Mouse (Mus musculus) spleen, postnatal 14 days (tissue): ENCODE data around the gene Olfr503.
"Not testable (repeated sequence)": the region's sequence is repeated elsewhere in the genome, so short reads cannot be mapped to it uniquely, and the experiment has no call there.

Source experiments
- DNase-seq, 2 experiments: peaks; one replicate each; pipeline ENCODE4 v3.0.0; 2021 to 2022; ENCODE audit warnings: low spot score in 2 of 2

The Olfr503 gene

DNA sequence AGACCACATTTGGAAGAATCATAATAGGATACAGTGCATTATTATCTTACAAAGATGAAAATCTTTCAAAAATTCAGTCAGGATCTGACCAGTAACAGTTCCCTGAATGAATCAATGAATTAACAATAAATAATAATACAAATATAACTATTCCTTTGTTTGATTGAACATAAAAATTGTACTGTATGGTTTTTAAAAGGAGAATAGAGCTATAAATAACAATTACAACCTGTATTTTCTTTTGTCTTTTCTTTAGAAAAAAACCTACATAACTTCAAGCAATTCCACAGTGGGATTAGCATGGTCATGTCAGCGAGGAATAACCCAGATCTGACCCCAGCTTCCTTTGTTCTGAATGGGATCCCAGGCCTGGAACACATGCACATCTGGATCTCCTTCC lies at the start of gene Olfr503:
Olfr503 (plus strand) TSS at position 301 of the 400 bp plus-strand sequence.
- not testable (repeated sequence) for DNase-seq

DNA sequence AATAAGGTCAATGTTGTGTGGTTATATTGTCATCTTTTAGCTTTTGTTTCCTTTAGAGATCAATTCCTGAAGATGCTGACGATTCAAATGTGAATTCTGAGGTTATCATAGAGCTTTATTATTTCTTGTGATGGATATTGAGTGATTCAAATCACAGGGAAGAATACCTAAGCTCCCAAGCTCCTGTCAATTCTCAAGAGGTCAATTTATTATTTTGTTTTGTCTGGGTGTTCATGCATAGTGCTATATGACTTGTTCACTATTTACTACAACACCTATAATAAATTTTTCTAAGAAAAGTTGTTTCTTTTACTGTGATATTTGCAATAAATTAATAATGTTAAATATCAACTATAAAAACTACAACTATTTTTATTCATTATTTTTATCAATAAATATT lies 19.4 kb upstream of the Olfr503 start, which contains the start of gene Olfr502:
Olfr502 (minus strand) TSS at position 101 of the 400 bp plus-strand sequence.
- DNase-seq: no peak

DNA sequence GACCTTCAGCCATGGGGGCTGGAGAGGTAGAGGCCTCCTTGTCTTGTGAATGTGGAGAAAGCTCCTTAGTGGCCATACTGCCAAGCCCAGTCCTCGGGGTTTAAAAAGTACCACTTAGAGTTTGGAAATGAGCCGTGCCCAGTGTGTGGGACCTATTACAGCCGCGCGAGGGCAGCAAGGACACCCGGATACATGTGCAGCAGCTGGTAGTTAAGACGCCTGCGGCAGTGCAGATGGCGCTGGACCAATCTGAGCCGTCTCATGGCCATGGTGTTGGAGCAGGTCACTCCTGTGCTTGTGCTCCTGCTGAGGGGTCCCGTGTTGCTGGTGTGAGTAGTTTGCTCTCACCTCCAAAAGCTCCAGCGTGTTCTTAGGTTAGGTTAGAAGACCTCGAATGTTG lies 1.9 kb upstream of the Olfr503 start:
- no peak for DNase-seq

DNA sequence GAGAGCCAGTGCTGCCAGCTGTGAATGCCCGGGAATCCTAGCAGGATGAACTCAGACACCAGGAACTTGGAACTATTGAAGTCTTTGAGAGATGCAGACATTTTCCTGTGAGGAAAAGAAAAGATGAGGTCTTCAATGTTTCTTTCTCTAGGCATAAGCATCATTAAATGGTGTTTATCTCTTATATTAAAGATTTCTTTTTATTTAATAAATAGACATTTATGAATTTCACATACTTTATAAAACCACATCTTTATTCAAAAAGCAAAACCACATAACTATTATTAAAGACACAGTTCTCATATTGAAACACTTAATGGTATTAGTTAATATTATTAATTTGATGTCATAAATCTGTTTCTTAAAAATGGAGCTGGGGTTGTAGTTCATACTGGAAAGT lies 21.4 kb downstream of the Olfr503 start, which contains the start of gene Olfr504:
Olfr504 (minus strand) TSS at position 101 of the 400 bp plus-strand sequence.
- no peak for DNase-seq

DNA sequence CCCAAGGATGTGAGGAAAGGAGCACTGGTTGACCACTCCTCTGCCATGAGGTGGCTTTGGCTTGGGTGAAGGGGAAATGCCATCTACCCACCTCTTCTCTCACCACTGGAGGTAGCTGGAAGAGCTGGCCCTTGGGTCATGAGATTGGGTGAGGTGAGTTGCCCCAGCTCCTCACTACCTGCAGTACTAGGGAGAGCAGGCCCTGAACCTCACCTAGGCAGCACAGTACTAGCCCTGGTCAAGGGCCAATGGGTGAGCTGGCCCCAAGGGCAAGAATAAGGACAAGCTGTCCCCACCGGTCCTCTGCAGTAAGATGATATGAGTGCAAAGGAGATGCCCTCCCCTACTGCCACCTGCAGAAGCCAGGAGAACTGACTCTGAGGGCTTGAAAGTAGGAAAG lies 45.5 kb downstream of the Olfr503 start:
- DNase-seq: no peak
